Mouse (Mus musculus): ENCODE data around the gene Osbp2.

The Osbp2 gene

DNA sequence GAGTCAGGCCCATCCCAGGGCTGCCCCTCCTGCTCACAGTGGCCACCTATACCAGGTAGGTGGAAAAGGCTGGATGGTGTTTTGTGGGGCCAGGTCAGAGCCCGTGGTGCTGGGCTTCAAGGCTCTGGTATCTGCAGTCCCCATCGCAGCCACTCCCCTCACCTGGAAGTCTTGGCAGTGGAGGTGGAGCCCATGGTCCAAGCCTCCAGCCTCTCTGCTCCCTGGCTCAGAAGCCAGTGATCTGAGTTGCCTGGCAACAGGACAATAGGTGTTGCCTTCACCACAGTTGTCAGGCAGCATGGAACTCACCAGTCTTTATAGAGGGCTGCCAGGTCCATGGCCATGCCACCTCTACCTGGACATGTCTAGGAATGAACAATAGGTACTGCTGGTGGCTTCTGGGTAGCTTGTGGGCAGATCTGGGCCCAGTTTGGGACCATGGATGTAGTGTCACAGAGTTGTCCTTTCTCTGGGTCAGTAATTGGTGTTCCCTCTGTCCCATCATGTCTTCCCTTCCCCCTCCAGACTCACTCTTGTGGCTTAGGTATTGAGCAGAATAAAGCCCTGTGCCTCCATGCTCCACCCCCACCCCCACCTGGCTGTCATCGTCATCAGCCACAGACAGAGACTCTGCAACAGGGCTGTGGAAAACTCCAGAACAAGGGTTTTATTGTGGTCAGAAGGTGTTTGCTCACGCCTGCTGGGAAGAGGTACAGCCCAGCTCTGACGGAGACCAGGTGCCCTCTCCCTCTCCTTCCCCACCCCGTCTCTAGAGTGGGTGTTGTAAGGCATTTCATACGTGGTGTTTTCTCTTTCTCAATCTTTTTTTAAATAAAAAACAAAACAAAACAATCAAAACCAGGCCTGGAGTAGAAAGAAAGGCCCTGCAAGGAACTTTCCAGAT, 160.4 kb downstream of the Osbp2 start:
- no peak for DNase-seq (ENCODE audit: low spot score)

DNA sequence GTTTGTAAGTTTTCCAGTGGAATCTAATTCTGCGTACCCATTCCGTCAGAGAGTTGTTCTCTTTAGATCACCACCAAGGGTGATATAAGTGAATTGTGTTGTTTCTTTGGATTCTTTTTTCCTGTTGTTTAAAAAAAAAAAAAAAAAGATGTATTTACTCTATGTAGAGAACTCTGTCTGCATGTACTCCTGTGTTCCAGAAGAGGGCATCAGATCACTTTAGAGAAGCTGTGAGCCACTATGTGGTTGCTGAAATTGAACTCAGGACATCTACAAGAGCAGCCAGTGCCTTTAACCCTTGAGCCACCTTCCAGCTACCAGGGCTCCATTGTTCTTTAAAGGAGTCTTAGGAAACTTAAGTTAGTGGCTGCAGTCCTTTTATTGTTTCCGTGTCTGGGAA, 166.3 kb downstream of the Osbp2 start:
- no peak for DNase-seq (ENCODE audit: low spot score)

DNA sequence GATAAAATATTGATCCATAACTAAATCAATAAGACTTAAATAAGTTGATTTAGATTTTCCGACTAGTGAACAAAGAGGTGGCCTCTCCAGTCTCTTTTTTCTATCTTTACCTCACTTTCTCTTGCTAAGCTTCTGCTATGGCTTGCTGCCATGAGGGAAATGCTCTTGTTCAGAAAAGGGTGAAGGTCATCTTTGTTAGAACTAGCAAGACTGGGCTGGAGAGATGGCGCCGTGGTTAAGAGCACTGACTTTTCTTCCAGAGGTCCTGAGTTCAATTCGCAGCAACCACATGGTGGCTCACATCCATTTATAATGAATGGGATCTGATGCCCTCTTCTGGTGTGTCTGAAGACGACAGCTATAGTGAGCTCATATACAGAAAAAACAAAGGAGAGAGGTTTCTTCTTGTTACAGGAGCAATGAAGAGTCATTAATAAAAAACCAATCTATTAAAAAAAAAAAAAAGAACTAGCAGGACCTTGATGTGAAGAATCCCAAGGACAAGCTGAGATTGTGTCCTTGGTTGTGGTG, 167.6 kb downstream of the Osbp2 start:
- DNase-seq (ENCODE audit: low spot score), result no peak

DNA sequence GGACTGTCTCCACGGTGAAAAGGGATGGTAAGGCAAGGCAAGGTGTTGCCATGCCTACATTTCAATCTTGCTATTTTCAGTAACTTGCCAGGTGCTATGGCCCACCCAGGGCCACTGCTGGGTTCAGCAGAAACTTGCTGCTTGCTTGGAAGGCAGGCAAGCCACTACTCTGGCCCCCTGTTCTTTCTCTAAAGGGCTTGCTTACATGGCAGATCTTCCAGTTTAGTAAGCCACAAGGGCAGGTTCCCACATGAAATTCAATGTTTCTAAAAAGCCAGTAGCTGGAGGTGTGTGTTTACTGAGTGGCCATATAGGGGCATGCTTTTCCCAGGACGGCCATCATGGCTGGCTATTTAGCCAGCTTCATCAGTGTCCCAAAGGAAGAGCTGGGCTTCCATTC, 172.0 kb downstream of the Osbp2 start:
- no peak for DNase-seq (ENCODE audit: low spot score)

DNA sequence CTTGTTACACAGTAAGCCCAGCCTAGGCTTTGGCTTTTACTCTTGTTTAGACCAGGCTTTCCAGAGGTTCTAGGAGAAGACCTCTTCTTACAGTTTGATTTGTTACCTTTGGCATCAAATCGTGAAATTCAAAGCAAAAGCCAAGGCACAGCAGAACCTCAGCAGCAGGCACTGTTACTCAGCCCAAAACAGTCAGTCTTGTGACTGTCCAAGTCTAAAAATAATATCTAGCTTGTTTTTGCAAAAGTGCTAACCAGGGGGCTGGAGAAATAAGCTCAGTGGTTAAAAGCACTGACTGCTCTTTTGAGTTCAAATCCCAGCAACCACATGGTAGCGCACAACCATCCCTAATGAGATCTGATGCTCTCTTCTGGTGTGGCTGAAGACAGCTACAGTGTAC, 176.8 kb downstream of the Osbp2 start:
- DNase-seq (ENCODE audit: low spot score), result no peak

DNA sequence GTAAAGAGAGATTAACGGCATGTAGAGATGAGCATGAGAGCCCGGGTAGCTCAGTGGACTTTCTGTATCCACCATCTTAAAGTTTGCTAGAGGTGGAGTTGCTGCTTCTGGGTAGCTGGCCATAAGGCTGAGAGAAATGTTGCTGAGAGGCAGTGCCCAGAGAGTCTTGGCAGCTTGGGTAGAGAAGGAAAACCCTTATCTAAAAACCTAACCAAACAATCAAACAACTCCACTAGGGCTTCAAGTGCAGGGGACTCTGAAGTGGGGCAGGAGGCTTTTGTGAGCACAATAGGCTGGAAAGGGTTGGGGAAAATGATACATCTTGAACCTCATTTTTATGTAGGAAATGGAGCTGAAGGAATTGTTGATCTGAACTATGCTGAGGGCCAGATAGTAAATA, 177.4 kb downstream of the Osbp2 start:
- no peak for DNase-seq (ENCODE audit: low spot score)

DNA sequence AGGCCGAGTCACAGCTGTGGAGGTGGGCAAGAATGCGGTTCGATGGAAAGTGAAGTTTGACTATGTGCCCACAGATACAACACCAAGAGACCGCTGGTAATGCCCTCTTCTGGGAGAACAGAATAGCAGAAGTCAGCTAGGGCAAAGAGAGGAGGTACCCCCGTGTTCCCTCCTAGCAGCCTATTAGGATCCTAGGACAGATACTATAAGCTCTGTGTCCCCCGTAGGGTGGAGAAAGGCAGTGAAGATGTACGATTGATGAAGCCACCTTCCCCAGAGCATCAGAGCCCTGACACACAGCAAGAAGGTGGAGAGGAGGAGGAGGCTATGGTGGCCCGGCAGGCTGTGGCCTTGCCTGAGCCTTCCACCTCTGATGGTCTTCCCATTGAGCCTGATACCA, 178.3 kb downstream of the Osbp2 start:
- DNase-seq (ENCODE audit: low spot score), result no peak

DNA sequence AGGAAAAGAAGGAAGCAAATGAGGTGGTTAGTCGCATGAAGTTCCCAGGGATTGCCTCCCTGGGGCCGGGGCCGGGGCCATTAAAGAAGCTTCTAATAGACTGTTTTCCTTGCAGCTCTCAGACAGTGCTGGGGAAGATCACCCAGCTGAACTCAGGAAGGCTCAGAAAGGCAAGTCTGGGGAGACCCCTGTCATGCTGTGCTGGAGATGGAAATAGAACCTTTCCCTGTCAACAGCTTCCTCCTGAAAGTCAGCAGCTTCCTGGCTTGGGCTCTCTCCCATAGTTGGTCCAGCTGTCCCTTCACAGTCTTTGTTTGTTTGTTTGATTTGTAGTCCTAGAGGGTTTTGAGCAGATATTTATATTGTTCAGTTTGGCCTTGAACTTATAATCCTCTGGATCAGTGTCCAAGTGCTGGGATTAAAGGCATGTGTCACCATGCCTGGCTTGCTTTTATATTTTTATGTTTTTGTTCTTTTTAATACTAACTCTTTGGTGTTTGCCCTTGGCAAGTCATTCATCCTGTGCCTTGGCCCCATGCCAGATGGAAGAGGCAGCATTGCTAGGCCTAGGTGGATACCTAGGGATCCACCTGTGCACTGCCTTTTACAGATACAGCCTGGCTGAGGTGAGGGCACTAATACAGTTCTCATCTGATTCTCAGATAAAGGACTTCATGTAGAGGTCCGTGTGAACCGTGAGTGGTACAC, 178.8 kb downstream of the Osbp2 start:
- no peak for DNase-seq (ENCODE audit: low spot score)

DNA sequence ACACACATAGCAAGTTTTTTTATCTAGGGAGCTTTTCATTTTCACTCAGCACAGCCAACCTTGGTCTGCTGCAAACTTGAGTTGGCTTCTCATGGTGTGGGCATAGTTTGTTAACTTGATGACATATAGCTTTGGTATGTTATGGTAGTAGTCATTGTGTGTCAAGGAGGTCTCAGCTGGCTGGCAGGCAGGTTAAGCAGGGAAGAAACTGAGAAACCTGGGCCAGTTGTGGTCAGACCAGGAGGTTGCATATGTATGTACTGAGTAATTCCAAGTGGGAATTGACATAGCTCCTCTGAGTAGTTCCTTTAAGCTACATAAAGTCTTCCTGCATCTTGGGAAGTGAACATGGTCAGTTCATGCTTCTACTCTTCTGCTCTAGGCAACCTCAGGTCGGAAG, 179.5 kb downstream of the Osbp2 start:
- no peak for DNase-seq (ENCODE audit: low spot score)

DNA sequence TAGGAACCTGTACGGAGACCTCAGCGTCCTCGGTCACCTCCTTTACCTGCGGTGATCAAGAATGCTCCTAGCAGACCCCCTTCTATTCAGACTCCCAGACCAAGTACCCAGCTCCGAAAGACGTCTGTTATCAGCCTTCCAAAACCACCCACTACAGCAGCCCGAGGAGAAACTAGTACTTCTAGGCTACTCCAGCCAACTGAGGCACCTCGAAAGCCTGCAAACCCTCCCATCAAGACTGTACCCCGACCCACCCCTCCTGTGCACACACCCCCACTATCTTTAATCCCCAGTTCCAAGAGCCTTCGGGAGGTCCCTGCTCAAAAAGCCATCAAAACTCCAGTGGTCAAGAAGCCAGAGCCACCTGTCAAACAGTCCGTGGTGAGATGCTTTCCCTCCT, 180.0 kb downstream of the Osbp2 start:
- DNase-seq (ENCODE audit: low spot score), result no peak

DNA sequence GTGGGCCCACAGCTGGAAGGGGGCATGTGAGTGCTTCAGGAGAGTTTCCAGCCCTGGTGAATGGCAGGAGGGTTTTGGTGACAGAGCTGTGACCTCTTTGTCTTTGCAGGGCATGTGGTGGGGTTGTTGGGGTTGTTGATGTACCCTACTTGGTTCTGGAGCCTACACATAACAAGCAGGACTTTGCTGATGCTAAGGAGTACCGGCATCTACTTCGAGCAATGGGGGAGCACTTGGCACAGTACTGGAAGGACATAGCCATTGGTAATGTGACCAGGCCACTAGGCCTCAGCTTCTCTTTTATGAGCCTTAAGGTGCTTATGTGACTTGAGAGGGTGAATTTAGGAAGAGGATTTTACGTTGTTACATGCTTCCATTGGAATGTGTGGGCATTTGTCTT, 183.9 kb downstream of the Osbp2 start:
- no peak for DNase-seq (ENCODE audit: low spot score)

DNA sequence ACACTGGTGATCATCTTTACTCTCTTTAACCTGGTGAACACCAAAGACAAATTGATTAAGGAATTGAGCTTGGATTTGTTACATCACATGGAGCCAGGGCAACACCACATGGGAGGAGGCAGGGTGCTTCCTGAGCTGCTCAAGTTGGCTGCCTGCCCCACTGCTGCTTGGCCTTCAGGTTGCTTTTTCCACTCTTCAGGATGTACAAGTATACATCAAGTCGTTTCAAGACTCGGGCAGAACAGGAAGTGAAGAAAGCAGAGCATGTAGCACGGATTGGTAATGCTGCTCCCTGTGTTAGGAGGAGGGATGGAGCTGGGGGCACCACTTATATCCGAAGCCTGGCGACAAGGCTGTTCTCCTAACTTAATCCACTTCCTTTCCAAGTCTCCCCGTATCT, 186.5 kb downstream of the Osbp2 start:
- DNase-seq (ENCODE audit: low spot score), result no peak

DNA sequence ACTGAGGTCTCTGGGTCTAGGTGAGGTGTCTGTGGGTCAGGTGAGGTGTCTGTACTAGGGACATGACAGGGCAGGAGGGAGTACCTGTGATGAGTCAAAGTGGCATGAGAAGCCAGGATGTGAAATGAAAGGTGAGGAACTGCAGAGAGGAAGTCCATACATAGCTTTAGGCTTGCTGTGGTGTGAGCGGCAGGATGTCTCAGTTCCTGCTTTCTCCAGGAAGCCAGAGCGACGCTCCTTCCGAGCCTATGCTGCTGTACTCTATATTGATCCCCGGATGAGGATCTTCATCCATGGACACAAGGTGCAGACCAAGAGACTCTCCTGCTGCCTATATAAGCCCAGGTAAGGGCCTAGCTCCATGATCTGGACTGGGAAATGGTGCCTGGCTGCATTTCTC, 187.3 kb downstream of the Osbp2 start:
- no peak for DNase-seq (ENCODE audit: low spot score)

DNA sequence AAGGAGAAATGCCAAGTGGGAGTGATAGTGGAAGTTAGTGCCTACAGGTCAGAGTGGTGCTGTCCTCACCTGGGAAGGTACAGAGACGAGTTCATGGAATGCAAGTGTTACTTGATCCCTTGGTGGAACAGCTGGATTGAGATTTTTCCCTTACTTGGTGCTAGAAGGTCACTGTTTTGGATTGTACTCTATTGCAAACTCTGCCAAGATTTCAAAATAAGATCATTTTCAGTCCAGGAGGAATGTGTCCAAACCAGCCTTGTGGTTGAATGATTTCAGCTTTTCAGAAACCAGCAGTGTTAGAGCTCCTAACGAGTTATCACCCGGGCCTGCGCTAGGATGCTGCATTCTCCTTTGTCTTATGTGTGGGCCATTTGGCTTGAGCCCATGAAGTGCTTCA, 189.2 kb downstream of the Osbp2 start:
- DNase-seq (ENCODE audit: low spot score), result no peak

DNA sequence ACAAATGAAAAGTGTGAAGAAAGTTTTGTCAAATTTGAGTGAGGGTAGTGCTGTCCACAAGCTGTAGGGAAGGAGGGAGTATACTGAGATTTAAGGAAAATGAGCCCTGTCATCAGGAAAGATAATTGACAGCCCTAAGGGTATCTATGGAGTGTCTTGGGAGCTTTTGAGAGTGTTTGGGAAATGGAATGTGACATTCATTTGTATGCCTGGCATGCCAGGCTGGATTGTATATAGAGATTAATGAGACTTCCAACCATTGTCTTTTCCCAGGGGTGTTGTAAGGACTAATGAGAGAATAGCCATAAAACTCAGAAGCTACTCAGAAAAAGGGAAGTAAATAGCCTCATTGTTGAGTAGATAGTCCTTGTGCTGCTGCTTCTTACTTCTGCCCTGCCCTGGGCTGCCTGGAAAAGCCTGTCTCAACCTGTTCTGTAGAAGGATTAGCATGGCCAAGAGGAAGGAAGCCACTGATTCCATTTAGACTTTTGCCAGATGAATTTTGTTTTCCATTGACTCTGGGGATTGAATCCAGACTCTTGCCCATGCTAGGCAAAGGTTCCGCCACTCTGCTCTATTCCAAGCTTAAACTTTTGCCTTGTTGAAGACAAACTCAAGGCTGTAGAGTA, 192.6 kb downstream of the Osbp2 start:
- no peak for DNase-seq (ENCODE audit: low spot score)

DNA sequence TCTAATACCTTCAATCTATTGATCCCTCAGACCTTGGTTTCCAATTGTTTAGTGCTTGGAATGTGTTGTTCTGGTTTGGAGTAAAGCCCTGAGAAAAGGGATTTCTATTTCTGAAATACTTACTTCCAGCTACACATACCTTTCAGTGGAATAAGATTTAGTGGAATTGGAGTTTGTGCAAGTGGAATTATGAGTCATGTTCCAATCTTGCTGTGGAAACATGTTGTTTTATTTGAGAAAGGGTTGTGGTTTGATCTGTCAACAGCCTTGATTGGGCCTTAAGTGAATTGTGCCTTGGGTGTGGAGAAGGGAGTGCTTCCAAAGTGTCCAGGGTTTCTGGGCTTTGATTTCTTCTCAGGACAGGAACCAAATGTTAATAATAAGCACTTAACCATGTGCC, 193.9 kb downstream of the Osbp2 start:
- no peak for DNase-seq (ENCODE audit: low spot score)

DNA sequence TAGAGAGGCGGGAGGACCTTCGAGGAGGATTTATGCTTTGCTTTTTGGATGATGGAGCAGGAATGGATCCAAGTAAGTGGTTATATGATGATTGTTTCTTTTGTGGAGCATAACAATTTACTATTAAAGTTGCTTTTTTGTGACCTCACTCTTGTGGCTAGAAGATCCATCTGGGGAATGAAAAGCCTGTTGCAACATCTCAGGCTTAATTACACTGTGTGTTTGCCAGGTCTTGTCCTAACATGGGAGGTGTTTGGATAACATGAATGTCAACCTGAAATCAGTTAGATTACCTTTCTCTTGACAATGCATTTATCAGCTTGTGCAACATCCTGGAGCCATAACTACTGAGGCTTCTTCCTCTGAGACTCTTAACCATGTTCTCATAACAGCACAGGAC, 194.9 kb downstream of the Osbp2 start:
- DNase-seq (ENCODE audit: low spot score), result no peak

DNA sequence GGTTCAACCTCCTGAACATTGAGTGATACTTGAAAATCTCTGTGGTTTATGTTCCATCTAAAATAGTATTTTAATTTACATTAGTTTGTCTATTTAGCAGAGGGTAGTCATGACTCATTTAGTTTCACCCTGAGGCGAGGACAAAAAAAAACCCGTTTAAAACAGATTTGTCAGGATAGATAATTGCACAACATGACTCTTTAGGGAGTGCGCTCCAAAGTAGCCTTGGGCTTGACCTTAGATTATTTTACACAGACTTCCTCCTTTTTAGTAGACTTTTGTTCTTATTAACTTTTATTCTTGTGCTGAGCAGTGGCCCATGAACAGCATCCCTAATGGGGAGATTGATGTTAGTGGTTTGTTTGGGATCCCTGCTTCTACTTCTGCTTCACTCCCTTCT, 196.2 kb downstream of the Osbp2 start:
- DNase-seq (ENCODE audit: low spot score), result no peak

DNA sequence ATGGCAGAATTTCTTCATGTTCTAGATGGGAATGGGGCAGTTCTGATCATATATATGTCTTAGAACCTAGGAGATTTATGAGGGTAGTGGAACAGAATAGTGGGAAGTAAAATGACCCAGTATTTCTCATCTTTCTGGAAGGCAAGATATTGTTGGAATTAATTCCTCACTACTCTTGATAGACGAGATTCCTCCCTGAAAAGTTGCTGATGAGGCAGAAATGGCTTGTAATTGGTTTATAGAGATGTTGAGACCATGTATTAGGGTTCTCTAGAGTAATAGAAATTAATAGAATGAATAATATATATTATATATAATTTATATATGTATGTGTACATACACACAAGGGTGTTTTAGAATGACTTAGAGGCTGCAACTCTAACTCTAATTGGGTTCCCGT, 201.7 kb downstream of the Osbp2 start:
- no peak for DNase-seq (ENCODE audit: low spot score)

Measured in yolk sac, embryonic 10.5 days (tissue).